Mouse (Mus musculus) liver, postnatal 0 days (tissue): Measurements from ENCODE around the gene Tcf7.

Experiments
- CTCF ChIP-seq: sonication (generic); IDR thresholded peaks from 2 replicates; pipeline ENCODE4 v1.5.1; 2016; ENCODE audit warnings: antibody characterized with exemption, low read depth
- EP300 ChIP-seq: IDR thresholded peaks from 2 replicates; pipeline ENCODE4 v1.6.1; 2016; ENCODE audit warnings: antibody characterized with exemption, low read depth, mild to moderate bottlenecking

DNA sequence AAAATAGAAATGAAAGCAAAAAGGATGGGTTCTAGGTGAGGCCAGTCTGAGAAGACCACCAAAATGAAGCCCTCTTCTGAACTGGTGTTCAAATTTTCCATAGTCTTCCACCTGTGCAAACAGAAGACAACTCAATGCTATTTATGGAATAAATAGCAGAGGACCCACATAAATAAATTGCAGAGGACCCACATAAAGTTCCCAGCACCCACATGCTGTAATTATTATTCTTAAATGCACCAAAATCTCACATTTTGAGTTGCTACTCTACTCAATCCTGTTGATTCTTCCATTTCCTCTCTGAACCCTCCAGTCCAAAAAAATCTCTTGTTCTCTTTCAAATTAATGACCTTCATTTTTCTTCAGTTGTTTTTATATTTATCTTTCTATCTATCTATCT, 68.9 kb downstream of the Tcf7 start, which contains the start of gene Olfr1371:
- TF ChIP-seq CTCF (no peak), EP300 (no peak)
